Mouse (Mus musculus) CH12.LX (cell line): ENCODE data around the gene Ankrd11. TPM values are rescaled to one million over a fixed set of nuclear protein-coding genes. Genes with fewer than 3 reads are reported as not detected.

Experiments
- DNase-seq: peaks from one replicate; pipeline ENCODE4 v3.0.0-alpha.2; 2013; ENCODE audit errors: extremely low read depth
- H3K27ac ChIP-seq: 2 replicates; pipeline ENCODE4 v1.5.1; 2012; ENCODE audit warnings: low read depth, mild to moderate bottlenecking, control low read depth, moderate library complexity; ENCODE audit not compliant: insufficient read depth
- H3K27me3 ChIP-seq: replicated peaks from 2 replicates; pipeline ENCODE3; 2012; ENCODE audit warnings: inconsistent platforms
- H3K36me3 ChIP-seq, 2 experiments: replicated peaks in 1 of 2; 2 replicates each; pipeline versions ENCODE3 to v1.6.1; 2012; ENCODE audit warnings: inconsistent platforms in 1 of 2, low read length in 1 of 2, mild to moderate bottlenecking in 1 of 2, mixed read lengths in 1 of 2, moderate library complexity in 1 of 2; ENCODE audit not compliant: control insufficient read depth in 1 of 2, insufficient read depth in 1 of 2
- H3K4me1 ChIP-seq, 2 experiments: 2 replicates each; pipeline ENCODE4 v1.6.1; 2012; ENCODE audit warnings: inconsistent platforms in 1 of 2, moderate library complexity in 1 of 2; ENCODE audit not compliant: insufficient read depth in 2 of 2, control insufficient read depth in 1 of 2
- H3K4me2 ChIP-seq: 2 replicates; pipeline ENCODE4 v1.6.1; 2012; ENCODE audit warnings: low read depth, mild to moderate bottlenecking, control low read depth; ENCODE audit not compliant: poor library complexity, insufficient read depth, severe bottlenecking
- H3K4me3 ChIP-seq, 3 experiments: fragments of 150-350 bp in 1 of 3; sonication (generic) in 1 of 3; replicated peaks in 1 of 3; 2 replicates each; pipeline versions ENCODE3 to v1.5.1; 2011 to 2012; ENCODE audit warnings: low read depth in 2 of 3, low read length in 2 of 3, mild to moderate bottlenecking in 2 of 3, moderate library complexity in 2 of 3, control low read depth in 1 of 3, improper control_type of control experiment in 1 of 3, inconsistent platforms in 1 of 3, mixed read lengths in 1 of 3; ENCODE audit not compliant: poor library complexity in 1 of 3
- H3K79me2 ChIP-seq: replicated peaks from 2 replicates; pipeline ENCODE4 v1.6.1; 2012; ENCODE audit warnings: mild to moderate bottlenecking, moderate library complexity; ENCODE audit not compliant: control insufficient read depth, poor library complexity, insufficient read depth, severe bottlenecking; ENCODE audit errors: extremely low read depth
- H3K9ac ChIP-seq: 2 replicates; pipeline ENCODE4 v1.6.1; 2012; ENCODE audit warnings: low read depth, mild to moderate bottlenecking, control low read depth, moderate library complexity; ENCODE audit not compliant: insufficient read depth
- H3K9me3 ChIP-seq: replicated peaks from 2 replicates; pipeline ENCODE3; 2012; ENCODE audit warnings: low read length, inconsistent platforms, mixed read lengths
- CHD1 ChIP-seq: IDR thresholded peaks from 2 replicates; pipeline ENCODE4 v1.6.1; 2012; ENCODE audit warnings: low read depth, low read length, improper control_type of control experiment, inconsistent platforms
- IRF4 ChIP-seq: IDR thresholded peaks from 2 replicates; pipeline ENCODE4 v1.6.1; 2014; ENCODE audit warnings: low read depth, mild to moderate bottlenecking, inconsistent platforms, low read length, improper control_type of control experiment
- JUND ChIP-seq: conservative IDR thresholded peaks from 2 replicates; pipeline ENCODE4 v1.6.1; 2011; ENCODE audit warnings: low read depth, low read length, improper control_type of control experiment
- MAZ ChIP-seq: IDR thresholded peaks from 2 replicates; pipeline ENCODE4 v1.6.1; 2012; ENCODE audit warnings: low read depth, mild to moderate bottlenecking, inconsistent platforms, low read length, improper control_type of control experiment, moderate library complexity
- NELFE ChIP-seq: IDR thresholded peaks from 2 replicates; pipeline ENCODE4 v1.6.1; 2011; ENCODE audit warnings: low read depth, low read length, improper control_type of control experiment
- POLR2AphosphoS2 ChIP-seq: IDR thresholded peaks from 2 replicates; pipeline ENCODE4 v1.6.1; 2011; ENCODE audit warnings: low read depth, low read length, improper control_type of control experiment
- RAD21 ChIP-seq: IDR thresholded peaks from 2 replicates; pipeline ENCODE4 v1.6.1; 2011; ENCODE audit warnings: low read depth, mild to moderate bottlenecking, low read length, improper control_type of control experiment, moderate library complexity
- RCOR1 ChIP-seq: conservative IDR thresholded peaks from 2 replicates; pipeline ENCODE4 v1.6.1; 2012; ENCODE audit warnings: low read depth, mild to moderate bottlenecking, inconsistent platforms, low read length, improper control_type of control experiment
- SIN3A ChIP-seq: IDR thresholded peaks from 2 replicates; pipeline ENCODE4 v1.6.1; 2012; ENCODE audit warnings: low read length, improper control_type of control experiment, inconsistent platforms
- TCF12 ChIP-seq: IDR thresholded peaks from 2 replicates; pipeline ENCODE4 v1.6.1; 2014; ENCODE audit warnings: low read depth, mild to moderate bottlenecking, inconsistent platforms, low read length, improper control_type of control experiment
- USF2 ChIP-seq: conservative IDR thresholded peaks from 2 replicates; pipeline ENCODE4 v1.6.1; 2011; ENCODE audit warnings: low read depth, low read length, improper control_type of control experiment
- ZKSCAN1 ChIP-seq: IDR thresholded peaks from 2 replicates; pipeline ENCODE4 v1.6.1; 2012; ENCODE audit warnings: low read depth, inconsistent platforms, low read length, improper control_type of control experiment, borderline replicate concordance
- dilution Hi-C: fragments of 300-500 bp; cut with MboI; formaldehyde crosslinking; loops from 2 replicates; pipeline ENCODE4 v1.14.3; 2020; ENCODE audit warnings: low sequenced_read_pairs; ENCODE audit not compliant: extremely low pct_unique_long_range_greater_than_20kb, extremely low pct_ligation_motif_present
- in situ Hi-C: fragments of 300-500 bp; cut with MboI; formaldehyde crosslinking; loops from 3 replicates; pipeline ENCODE4 v1.14.3; 2019; ENCODE audit warnings: low sequenced_read_pairs, low pct_ligation_motif_present, low pct_unique_long_range_greater_than_20kb, mixed read lengths
- polyA plus RNA-seq: library from polyadenylated mRNA; unstranded; fragments of >175 nt; gene quantifications from 2 replicates; pipeline ENCODE4 v1.2.1, GENCODE M21; 2012; ENCODE audit warnings: low read depth; ENCODE audit not compliant: insufficient read length
- total RNA-seq, 2 experiments: library from RNA; depleted of rRNA; stranded (reverse); fragments of 300-350 nt in 1 of 2; fragments of >200 nt in 1 of 2; gene quantifications; 2 replicates each; pipeline ENCODE4 v1.2.3; 2012 to 2014

Ankrd11 gene
- total and polyA plus RNA-seq, 3 experiments, result 37.4 to 74.9 (median 60.7) TPM

DNA sequence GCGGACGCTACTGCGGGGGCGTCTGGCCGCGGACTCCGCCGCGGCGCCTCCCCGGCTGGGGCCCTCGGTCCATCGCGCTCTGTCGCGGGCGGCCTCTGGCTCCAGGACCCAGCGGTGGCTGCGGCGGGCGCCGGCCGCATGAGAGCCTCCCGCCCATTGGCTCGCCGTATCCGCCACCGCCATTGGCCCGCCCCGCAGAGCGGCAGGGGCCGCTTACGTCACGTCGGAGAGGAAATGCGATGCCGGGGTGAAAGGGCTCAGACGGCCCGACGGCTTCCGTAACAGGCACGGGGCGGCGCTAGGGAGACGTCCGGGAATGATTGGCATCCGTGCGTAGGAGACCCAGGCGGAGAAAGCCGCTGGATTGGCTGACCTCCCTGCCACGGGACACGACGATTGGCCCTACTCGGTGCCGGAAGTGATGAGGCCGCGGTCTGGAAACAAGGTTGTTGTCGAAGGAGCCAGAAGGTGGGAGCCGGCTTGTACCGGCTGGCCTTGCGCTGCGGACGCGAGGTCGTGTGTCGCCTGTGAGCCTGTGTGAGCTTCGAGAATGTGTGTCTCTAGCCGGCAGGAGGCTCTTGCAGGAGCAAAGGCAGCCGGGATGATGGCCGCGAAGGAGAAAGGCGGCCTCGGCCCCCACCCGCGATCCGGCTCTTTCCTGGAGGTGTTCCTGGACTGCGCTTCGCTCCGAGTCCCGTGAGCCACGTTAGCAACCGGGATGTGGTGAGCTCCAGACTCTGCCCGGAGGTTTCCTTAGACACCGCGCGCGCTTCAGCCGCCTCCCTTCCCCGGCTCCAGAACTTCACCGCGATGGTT, at the start of gene Ankrd11 (continued):
- TF ChIP-seq NELFE, result peak; percentile 92
- TF ChIP-seq, all 38 proteins: peak for 26

DNA sequence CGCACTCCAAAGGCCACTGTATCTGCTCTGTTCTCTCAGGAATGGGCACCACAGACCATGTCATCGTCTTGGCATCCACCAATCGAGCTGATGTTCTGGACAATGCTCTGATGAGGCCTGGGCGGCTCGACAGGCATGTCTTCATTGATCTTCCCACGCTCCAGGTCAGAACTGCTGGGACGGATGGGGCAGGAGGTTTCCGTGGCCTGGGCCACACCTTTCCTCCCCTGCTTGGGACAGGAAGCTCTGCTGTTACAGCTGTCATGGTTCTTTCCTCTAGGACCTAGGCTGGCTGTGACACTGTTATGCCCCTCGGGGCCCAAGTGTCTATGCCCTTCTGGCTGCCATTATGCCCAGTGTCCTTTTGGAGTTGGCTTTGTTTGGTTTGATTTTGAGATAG, 45.2 kb upstream of the Ankrd11 start:
- no peak overlapping the region for H3K4me3 ChIP-seq
- H3K4me1 ChIP-seq, result peaks cover 5 to 10% of the 10 kb centered on the region in 2 experiments
- H3K9me3 ChIP-seq, result no peaks in the 10 kb centered on the region
- DNase-seq, result no peak
- in situ Hi-C loops, result no loop called here
- no peak overlapping the region for H3K4me2 ChIP-seq
- H3K79me2 ChIP-seq, result no peaks in the 10 kb centered on the region
- peaks cover 51 to 94% of the 10 kb centered on the region in 2 experiments for H3K36me3 ChIP-seq
- dilution Hi-C loops, result no loop called here
- H3K27ac ChIP-seq, result no peak overlapping the region
- TF ChIP-seq JUND (no peak), CHD1 (no peak), USF2 (no peak), IRF4 (no peak)
- TF ChIP-seq, all 38 proteins: peak for 0
- Histone ChIP-seq H3K27me3 (no peaks in the 10 kb centered on the region), H3K9ac (no peak overlapping the region)

DNA sequence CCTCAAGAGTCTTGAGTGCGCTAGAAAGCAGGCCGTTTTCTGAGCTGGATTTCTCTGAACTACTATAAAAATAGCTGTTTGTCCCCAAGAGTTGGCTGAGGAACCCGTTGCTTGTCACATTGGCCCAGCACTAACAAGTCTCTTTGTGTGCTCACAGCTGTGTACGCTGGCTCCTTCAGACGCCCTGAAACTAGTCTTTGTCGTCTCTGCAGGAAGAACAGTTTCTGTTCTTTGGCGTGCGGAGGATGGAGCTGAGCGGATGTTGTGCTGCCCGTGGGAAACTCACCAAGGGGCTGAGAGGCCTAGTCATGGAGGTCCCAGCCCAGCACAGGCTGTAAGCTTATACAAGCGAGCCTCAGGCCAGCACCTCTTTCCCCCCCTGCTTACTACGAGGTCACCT, 41.5 kb upstream of the Ankrd11 start:
- H3K36me3 ChIP-seq, result peaks cover 50 to 92% of the 10 kb centered on the region in 2 experiments
- H3K9me3 ChIP-seq, result no peaks in the 10 kb centered on the region
- in situ Hi-C loops, result no loop called here
- DNase-seq, result no peak
- no peak overlapping the region for H3K4me3 ChIP-seq
- H3K27me3 ChIP-seq, result no peaks in the 10 kb centered on the region
- no peak overlapping the region for H3K4me2 ChIP-seq
- no peaks in the 10 kb centered on the region for H3K79me2 ChIP-seq
- H3K9ac ChIP-seq, result no peak overlapping the region
- H3K27ac ChIP-seq, result no peak overlapping the region
- H3K4me1 ChIP-seq, result peaks cover 5 to 10% of the 10 kb centered on the region in 2 experiments
- dilution Hi-C loops, result no loop called here
- TF ChIP-seq JUND (no peak), SIN3A (no peak), MAZ (no peak), CHD1 (no peak), RCOR1 (no peak), POLR2AphosphoS2 (no peak), ZKSCAN1 (no peak), TCF12 (no peak), USF2 (no peak), RAD21 (no peak)
